Mouse (Mus musculus): Measurements from ENCODE around the gene Ankrd49. TPM values are rescaled to one million over a fixed set of nuclear protein-coding genes. Genes with fewer than 3 reads are reported as not detected.

Gene Ankrd49
- polyA plus RNA-seq, 1 experiment from 2014 or later, result 56.6 TPM

DNA sequence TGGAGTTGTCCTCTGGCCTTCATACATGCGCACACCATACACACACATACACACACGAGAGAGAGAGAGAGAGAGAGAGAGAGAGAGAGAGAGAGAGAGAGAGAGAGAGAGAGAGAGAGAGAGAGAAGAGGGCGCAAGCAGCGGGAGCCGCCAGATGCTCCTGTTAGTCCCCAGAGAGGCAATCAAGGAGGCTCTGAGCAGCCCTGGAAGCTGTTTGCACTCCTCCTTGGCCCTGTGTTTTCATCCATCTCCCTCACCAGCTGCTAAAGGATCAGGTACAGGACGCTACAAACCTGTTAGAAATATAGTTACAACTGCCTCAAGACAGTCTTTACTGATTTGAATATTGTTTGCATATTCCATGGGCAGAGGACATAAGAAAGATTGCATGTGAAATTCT, 14.8 kb downstream of the Ankrd49 start:
- no peak overlapping the region for H3K4me3 ChIP-seq
- H3K27me3 ChIP-seq (ENCODE audit: low read depth, poor library complexity, severe bottlenecking), result peaks cover 29% of the 10 kb centered on the region
- no peaks in the 10 kb centered on the region for H3K9me3 ChIP-seq (replicated peaks)
- peaks cover 9% of the 10 kb centered on the region for H3K4me1 ChIP-seq
- no peaks in the 10 kb centered on the region for H3K36me3 ChIP-seq
- no peak overlapping the region for H3K27ac ChIP-seq (replicated peaks)
- no peak for DNase-seq (ENCODE audit: low spot score)
- 51% methylated on average over 6 of the region's 6 CpGs for WGBS

DNA sequence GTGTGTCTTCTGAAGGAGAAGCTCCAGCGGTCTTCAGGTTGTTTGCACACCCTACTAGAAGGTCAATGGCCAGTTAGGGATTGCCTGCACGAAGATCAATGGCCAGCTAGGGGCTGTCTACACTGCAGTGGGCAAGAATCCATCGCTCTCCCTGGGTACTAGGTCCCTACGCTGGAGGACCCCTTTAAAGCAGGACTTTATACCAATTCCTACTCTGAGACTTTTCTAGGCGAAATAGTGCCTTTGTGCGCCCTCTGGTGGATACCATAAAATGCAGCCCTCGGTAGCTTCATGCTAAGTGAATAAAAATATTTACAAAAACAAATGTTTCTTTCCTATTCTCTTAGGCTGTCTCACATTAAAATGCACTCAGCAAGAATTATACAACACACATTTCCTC, 19.9 kb downstream of the Ankrd49 start:
- peak; percentile 25 for DNase-seq (ENCODE audit: low spot score)
- no peaks in the 10 kb centered on the region for H3K4me1 ChIP-seq
- H3K27me3 ChIP-seq (ENCODE audit: low read depth, poor library complexity, severe bottlenecking), result peaks cover 15% of the 10 kb centered on the region; the same call in 1 of the 2 replicates
- no peaks in the 10 kb centered on the region for H3K36me3 ChIP-seq
- no peak overlapping the region for H3K4me3 ChIP-seq
- no peaks in the 10 kb centered on the region for H3K9me3 ChIP-seq (replicated peaks)
- H3K27ac ChIP-seq (replicated peaks), result no peak overlapping the region
- 30% methylated on average over 7 of the region's 7 CpGs for WGBS

DNA sequence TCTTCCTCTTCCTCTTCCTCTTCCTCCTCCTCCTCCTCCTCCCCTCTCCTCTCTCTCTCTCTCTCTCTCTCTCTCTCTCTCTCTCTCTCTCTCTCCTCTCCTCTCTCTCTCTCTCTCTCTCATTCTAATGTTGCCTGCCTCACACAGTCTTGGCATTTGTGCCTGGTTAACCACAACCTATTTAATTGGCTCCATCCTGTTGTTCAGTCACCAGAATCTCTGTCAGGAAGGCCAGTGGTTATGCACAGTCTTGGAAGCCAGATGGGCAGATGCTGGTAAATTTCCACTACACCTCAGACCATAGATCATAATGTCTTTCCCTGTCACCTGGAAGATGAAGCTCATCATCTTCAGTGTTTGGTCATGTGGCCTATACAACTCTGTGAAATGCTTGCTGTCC, 25.4 kb downstream of the Ankrd49 start:
- Histone ChIP-seq H3K4me3 (no peak overlapping the region), H3K27me3 (ENCODE audit: low read depth, poor library complexity, severe bottlenecking) (no peaks in the 10 kb centered on the region), H3K9me3 (replicated peaks) (no peaks in the 10 kb centered on the region), H3K36me3 (no peaks in the 10 kb centered on the region), H3K4me1 (no peaks in the 10 kb centered on the region), H3K27ac (replicated peaks) (no peak overlapping the region)
- DNase-seq (ENCODE audit: low spot score), result no peak

DNA sequence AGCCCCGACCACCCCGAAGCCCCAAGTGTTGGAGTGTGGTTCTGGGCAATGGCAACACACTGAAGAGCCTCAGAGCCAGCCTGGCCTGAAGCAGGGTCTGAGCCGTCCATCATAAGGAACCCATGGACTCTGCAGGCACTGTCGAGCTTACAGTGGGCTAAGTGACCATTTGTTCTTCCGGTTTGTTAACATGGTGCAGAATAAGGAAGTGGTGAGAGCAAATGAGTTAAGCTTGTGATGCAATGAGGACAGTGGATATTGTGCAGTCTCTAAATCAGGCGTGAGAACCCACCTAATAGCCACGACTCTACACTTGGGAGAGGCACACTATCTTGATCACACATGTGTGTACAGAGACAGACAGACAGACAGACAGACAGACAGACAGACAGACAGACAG, 26.1 kb downstream of the Ankrd49 start:
- Histone ChIP-seq H3K27me3 (ENCODE audit: low read depth, poor library complexity, severe bottlenecking) (peaks cover 3% of the 10 kb centered on the region), H3K4me3 (no peak overlapping the region), H3K27ac (replicated peaks) (no peak overlapping the region), H3K9me3 (replicated peaks) (no peaks in the 10 kb centered on the region), H3K36me3 (no peaks in the 10 kb centered on the region), H3K4me1 (no peaks in the 10 kb centered on the region)
- 86% methylated on average over 7 of the region's 7 CpGs for WGBS
- DNase-seq (ENCODE audit: low spot score), result no peak

DNA sequence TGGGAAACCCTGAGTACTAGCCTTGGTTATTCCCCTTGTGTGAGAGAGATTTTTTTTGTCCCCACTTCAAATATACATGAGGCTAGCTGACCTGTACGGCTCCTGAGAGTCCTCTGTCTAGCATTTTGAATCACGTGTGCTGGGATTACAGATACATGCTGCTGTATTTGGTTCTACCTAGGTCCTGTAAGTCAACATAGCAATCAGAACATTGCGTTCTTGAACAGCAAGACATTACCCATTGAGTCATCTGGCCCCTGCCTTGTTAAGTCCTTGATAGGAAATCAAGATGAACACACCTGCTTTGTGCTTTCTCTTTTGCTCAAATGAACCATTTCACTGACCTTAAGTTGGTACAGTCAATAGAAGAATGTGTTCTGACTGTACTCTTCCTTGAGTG, 30.2 kb downstream of the Ankrd49 start:
- WGBS, result 90% methylated on average over 3 of the region's 3 CpGs
- no peaks in the 10 kb centered on the region for H3K9me3 ChIP-seq (replicated peaks)
- no peak for DNase-seq (ENCODE audit: low spot score)
- H3K4me1 ChIP-seq, result peaks cover 16% of the 10 kb centered on the region
- no peak overlapping the region for H3K4me3 ChIP-seq
- no peaks in the 10 kb centered on the region for H3K36me3 ChIP-seq
- H3K27me3 ChIP-seq (ENCODE audit: low read depth, poor library complexity, severe bottlenecking), result peaks cover 42% of the 10 kb centered on the region
- no peak overlapping the region for H3K27ac ChIP-seq (replicated peaks)

DNA sequence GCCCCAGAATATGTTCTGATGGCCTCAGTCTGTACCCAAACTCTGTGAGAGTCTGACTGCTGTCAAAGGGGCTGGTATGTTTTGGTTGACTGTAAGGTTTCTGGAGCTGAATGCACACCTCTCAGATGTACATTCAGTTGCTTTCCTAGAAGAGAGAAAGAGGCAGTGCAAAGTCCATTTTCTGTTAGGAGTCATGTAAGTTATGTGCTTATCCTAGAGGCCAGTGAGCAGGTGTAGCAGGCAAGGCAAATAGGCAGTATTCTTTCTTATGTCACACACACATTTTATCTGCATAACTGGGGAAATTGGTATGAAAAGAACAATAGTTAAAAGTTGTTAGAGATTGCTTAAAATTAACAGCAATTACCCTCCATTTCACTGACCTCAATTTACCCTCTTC, 30.7 kb downstream of the Ankrd49 start:
- H3K27ac ChIP-seq (replicated peaks), result no peak overlapping the region
- no peaks in the 10 kb centered on the region for H3K9me3 ChIP-seq (replicated peaks)
- no peak overlapping the region for H3K4me3 ChIP-seq
- no peaks in the 10 kb centered on the region for H3K36me3 ChIP-seq
- H3K4me1 ChIP-seq, result peaks cover 16% of the 10 kb centered on the region
- no peak for DNase-seq (ENCODE audit: low spot score)
- H3K27me3 ChIP-seq (ENCODE audit: low read depth, poor library complexity, severe bottlenecking), result peaks cover 48% of the 10 kb centered on the region

DNA sequence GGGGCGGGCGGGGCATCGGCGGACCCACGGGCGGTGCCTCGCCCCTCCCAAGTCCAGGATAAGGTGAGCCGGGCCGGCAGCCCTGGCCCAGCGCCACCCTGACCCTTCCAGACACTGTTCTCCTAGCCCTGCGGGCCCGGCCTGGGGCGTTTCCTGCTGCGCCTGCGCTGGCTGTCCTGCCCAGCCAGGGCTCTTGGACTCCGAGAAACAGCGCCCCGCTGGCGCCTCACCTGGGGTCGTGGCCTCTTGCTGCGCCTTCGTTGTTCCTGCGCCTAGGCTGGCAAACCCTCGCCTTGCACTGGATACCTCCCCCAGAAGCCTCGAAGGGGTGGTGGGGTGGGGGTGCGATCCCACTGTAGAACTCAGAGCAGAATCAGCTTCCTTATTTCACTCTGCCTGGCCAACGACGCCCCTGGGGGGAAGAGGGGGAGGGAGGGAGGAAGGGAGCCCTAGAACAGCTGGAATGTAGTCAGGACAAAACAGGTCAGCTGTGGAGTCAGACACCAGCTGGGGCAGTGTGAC, 32.6 kb downstream of the Ankrd49 start, which contains the start of gene Fut4:
Gene Fut4 (minus strand): TSS at position 393 of the 522 bp plus-strand sequence.
- 3% methylated on average over 27 of the region's 28 CpGs for WGBS
- no peak for DNase-seq (ENCODE audit: low spot score)
- Histone ChIP-seq H3K27me3 (ENCODE audit: low read depth, poor library complexity, severe bottlenecking) (peaks cover 50% of the 10 kb centered on the region), H3K4me3 (peak within 1 kb of the TSS; percentile 70), H3K4me1 (peaks cover 16% of the 10 kb centered on the region), H3K27ac (replicated peaks) (peak within 1 kb of the TSS; percentile 82), H3K36me3 (no peaks in the 10 kb centered on the region), H3K9me3 (replicated peaks) (no peaks in the 10 kb centered on the region)

DNA sequence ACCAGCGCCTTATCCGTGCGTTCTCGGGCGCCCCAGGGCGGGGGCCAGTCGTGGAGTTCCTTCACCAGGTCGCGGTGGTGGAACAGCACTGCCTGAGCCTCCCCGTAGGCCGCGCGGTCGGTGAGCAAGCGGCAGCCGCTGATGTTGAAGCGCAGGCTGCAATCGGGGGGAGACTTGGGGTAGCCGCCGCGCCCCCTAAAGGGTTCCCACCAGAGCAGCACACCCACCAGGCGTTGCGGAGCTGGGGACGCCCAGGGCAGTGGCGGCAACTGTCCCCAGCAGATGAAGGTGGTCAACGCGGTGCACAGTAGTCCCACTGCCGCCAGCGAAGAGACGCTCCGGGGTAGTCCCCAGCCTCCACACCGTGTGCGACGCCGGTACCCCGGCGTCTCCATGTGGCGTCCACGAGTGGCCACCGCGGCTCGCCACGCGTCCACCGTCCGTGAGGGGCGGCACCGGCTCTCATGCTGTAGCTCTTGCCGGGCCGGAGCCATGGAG, 33.1 kb downstream of the Ankrd49 start:
- peak overlapping the region; percentile 70 for H3K4me3 ChIP-seq
- no peaks in the 10 kb centered on the region for H3K9me3 ChIP-seq (replicated peaks)
- peak; percentile 57 for DNase-seq (ENCODE audit: low spot score)
- H3K27ac ChIP-seq (replicated peaks), result peak overlapping the region; percentile 82
- peaks cover 16% of the 10 kb centered on the region for H3K4me1 ChIP-seq
- 2% methylated on average over 50 of the region's 50 CpGs for WGBS
- peaks cover 50% of the 10 kb centered on the region for H3K27me3 ChIP-seq (ENCODE audit: low read depth, poor library complexity, severe bottlenecking)
- H3K36me3 ChIP-seq, result no peaks in the 10 kb centered on the region

DNA sequence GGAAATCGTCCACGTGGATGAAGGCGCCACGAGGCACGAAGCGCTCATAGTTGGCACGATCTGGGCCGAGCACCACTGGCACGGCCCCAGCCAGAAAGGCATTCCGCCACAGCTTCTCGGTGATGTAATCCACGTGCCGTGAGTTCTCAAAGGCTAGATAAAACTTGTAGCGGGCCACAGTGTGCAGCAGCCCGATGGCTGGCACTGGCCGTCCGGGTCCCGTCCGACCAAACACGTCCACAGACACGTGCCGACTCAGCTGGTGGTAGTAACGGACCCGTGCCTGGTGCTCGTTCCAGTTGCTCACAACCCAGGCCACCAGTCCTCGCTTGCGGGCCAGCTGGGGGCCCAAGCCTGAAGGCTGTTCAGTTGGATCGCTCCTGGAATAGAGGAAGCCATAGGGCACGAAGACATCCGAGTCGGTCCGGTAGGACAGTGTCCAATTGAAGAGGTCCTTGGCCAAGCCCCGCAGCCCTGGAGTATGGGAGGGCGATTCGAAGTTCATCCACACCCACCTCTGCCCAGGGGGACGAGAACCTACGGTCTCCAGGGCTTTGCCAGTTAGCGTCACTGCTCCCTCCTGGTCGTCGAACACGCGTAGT, 33.7 kb downstream of the Ankrd49 start:
- H3K27me3 ChIP-seq (ENCODE audit: low read depth, poor library complexity, severe bottlenecking), result peaks cover 50% of the 10 kb centered on the region
- peaks cover 16% of the 10 kb centered on the region for H3K4me1 ChIP-seq
- no peaks in the 10 kb centered on the region for H3K36me3 ChIP-seq
- peak overlapping the region; percentile 70 for H3K4me3 ChIP-seq
- 60% methylated on average over 42 of the region's 42 CpGs for WGBS
- no peaks in the 10 kb centered on the region for H3K9me3 ChIP-seq (replicated peaks)
- DNase-seq (ENCODE audit: low spot score), result no peak
- H3K27ac ChIP-seq (replicated peaks), result peak overlapping the region; percentile 82

DNA sequence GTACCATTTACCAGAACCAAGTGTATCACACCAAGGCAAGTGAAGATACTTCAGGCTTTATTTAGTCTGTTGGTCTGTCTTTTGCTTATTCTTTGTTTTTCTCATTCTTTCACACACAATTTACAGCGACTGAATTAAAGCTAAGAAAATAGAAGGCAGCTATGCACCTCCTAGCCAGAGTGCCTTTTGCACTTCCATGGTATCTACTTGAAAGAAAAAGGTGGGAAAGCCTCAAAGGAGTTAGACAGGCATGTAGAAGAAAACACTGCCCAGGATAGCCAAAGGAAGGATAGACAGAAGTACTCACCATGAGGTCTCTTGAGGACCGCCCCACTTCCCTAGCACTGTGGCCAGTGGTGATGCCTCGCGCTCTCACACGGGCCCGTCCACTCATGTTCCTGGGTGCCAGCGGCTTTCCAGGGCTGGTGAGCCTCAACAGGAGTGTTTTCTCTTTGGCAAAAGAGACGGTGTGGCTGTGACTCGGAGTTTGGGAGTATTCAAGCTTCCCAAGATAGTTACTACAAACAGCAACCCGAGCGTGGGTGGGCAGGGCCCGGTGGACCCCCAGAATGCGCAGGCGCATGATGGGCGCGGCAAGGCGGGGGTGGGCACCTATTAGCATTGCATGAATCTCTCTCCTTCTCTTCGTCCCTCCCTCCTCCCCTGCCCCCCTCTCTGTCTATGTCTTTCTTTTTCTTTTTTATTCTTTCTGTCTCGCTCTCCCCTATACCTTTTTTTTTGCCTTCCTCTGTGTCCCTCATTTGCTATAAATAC, 44.3 kb downstream of the Ankrd49 start, which contains the start of gene Piwil4:
Gene Piwil4 (minus strand): TSS at position 583 of the 774 bp plus-strand sequence.
- no peak for DNase-seq (ENCODE audit: low spot score)
- H3K9me3 ChIP-seq (replicated peaks), result no peaks in the 10 kb centered on the region
- no peak within 1 kb of the TSS for H3K27ac ChIP-seq (replicated peaks)
- H3K36me3 ChIP-seq, result no peaks in the 10 kb centered on the region
- H3K4me3 ChIP-seq, result no peak within 1 kb of the TSS
- 89% methylated on average over 19 of the region's 19 CpGs for WGBS
- H3K4me1 ChIP-seq, result no peaks in the 10 kb centered on the region
- no peaks in the 10 kb centered on the region for H3K27me3 ChIP-seq (ENCODE audit: low read depth, poor library complexity, severe bottlenecking)

DNA sequence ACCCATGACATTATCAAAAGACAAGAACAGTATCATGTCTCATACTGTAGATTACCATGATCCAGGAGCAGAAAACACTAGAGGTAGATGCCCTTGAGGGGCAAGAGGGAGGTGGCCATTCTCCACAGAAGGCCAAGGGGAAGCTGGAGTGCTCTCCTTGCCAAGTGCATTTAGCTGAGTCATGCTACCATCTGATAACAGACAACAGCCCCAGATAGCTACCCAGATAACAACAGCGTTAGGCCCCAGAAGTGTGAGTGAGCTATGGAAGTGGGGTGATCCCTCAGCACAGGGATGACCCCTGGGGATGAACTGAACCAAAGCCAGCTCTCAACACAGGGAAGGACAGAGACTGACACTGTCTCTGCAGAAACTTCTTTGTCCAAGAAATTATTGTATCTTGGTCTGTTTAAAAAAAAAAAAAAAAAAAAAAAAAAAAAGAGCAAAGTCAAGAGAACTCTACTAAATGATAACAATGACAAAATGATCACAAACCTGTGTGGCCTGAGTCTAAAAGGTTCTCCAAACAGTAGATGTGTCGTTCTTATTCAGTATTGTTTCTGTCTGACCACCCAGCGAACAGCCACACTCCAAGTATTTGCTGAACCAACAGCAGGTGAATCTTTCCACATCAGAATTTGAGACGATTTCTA, 45.0 kb downstream of the Ankrd49 start:
- Histone ChIP-seq H3K4me3 (no peak overlapping the region), H3K9me3 (replicated peaks) (no peaks in the 10 kb centered on the region), H3K4me1 (no peaks in the 10 kb centered on the region), H3K27me3 (ENCODE audit: low read depth, poor library complexity, severe bottlenecking) (no peaks in the 10 kb centered on the region), H3K27ac (replicated peaks) (no peak overlapping the region), H3K36me3 (no peaks in the 10 kb centered on the region)
- DNase-seq (ENCODE audit: low spot score), result no peak
- 86% methylated on average over 4 of the region's 4 CpGs for whole genome bisulfite sequencing

DNA sequence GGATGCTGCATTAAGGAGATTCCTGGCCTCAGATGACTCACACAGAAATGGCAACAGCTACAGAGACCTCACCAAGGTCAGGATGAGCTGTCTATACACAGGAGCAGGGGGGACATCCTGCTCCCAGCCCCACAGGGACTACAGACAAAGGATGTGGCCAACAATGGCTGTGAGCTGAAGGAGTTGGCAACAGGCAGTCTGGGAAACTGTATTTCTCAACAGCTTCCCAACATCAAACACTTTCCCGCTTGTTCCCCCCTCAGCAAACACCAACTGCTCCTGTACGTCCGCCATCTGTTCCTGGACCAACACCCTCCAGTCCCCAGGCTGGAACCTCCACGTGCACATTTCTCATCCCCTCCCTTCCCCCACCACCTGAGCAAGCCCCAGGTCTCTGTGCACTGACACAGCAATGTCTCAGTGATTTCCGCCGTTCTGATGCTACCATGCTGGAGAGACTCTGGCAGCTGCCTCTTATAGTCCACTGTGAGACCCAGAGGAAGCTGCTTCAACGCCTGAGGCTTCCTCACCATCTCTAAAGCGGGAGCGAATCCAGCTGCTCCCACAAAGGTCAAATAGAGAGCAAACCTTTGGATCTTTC, 53.6 kb downstream of the Ankrd49 start:
- Histone ChIP-seq H3K4me1 (peaks cover 8% of the 10 kb centered on the region), H3K27ac (replicated peaks) (peak overlapping the region; percentile 33; the same call in 1 of the 2 replicates), H3K36me3 (no peaks in the 10 kb centered on the region), H3K9me3 (replicated peaks) (no peaks in the 10 kb centered on the region), H3K27me3 (ENCODE audit: low read depth, poor library complexity, severe bottlenecking) (peaks cover 12% of the 10 kb centered on the region), H3K4me3 (no peak overlapping the region)
- DNase-seq (ENCODE audit: low spot score), result peak; percentile 15
- WGBS, result 65% methylated on average over 9 of the region's 9 CpGs

Data from midbrain, embryonic 10.5 days (tissue).